Mouse (Mus musculus) CH12.LX (cell line): ENCODE measurements at regions not wholly inside any gene's neighbourhood (a gene's known extent, or its start where the extent isn't known, plus 50 kb on each side); places are given as distances from the start of the nearest gene placed in this dataset.

Experiments used
- DNase-seq: peaks from one replicate; pipeline ENCODE4 v3.0.0-alpha.2; 2013; ENCODE audit errors: extremely low read depth
- H3K27ac ChIP-seq: 2 replicates; pipeline ENCODE4 v1.5.1; 2012; ENCODE audit warnings: low read depth, mild to moderate bottlenecking, control low read depth, moderate library complexity; ENCODE audit not compliant: insufficient read depth
- H3K27me3 ChIP-seq: replicated peaks from 2 replicates; pipeline ENCODE3; 2012; ENCODE audit warnings: inconsistent platforms
- H3K36me3 ChIP-seq, 2 experiments: replicated peaks in 1 of 2; 2 replicates each; pipeline versions ENCODE3 to v1.6.1; 2012; ENCODE audit warnings: inconsistent platforms in 1 of 2, low read length in 1 of 2, mild to moderate bottlenecking in 1 of 2, mixed read lengths in 1 of 2, moderate library complexity in 1 of 2; ENCODE audit not compliant: control insufficient read depth in 1 of 2, insufficient read depth in 1 of 2
- H3K4me1 ChIP-seq, 2 experiments: 2 replicates each; pipeline ENCODE4 v1.6.1; 2012; ENCODE audit warnings: inconsistent platforms in 1 of 2, moderate library complexity in 1 of 2; ENCODE audit not compliant: insufficient read depth in 2 of 2, control insufficient read depth in 1 of 2
- H3K4me2 ChIP-seq: 2 replicates; pipeline ENCODE4 v1.6.1; 2012; ENCODE audit warnings: low read depth, mild to moderate bottlenecking, control low read depth; ENCODE audit not compliant: poor library complexity, insufficient read depth, severe bottlenecking
- H3K4me3 ChIP-seq, 3 experiments: fragments of 150-350 bp in 1 of 3; sonication (generic) in 1 of 3; replicated peaks in 1 of 3; 2 replicates each; pipeline versions ENCODE3 to v1.5.1; 2011 to 2012; ENCODE audit warnings: low read depth in 2 of 3, low read length in 2 of 3, mild to moderate bottlenecking in 2 of 3, moderate library complexity in 2 of 3, control low read depth in 1 of 3, improper control_type of control experiment in 1 of 3, inconsistent platforms in 1 of 3, mixed read lengths in 1 of 3; ENCODE audit not compliant: poor library complexity in 1 of 3
- H3K79me2 ChIP-seq: replicated peaks from 2 replicates; pipeline ENCODE4 v1.6.1; 2012; ENCODE audit warnings: mild to moderate bottlenecking, moderate library complexity; ENCODE audit not compliant: control insufficient read depth, poor library complexity, insufficient read depth, severe bottlenecking; ENCODE audit errors: extremely low read depth
- H3K9ac ChIP-seq: 2 replicates; pipeline ENCODE4 v1.6.1; 2012; ENCODE audit warnings: low read depth, mild to moderate bottlenecking, control low read depth, moderate library complexity; ENCODE audit not compliant: insufficient read depth
- H3K9me3 ChIP-seq: replicated peaks from 2 replicates; pipeline ENCODE3; 2012; ENCODE audit warnings: low read length, inconsistent platforms, mixed read lengths
- BHLHE40 ChIP-seq: IDR thresholded peaks from 2 replicates; pipeline ENCODE4 v1.6.1; 2011; ENCODE audit warnings: mild to moderate bottlenecking, low read depth, low read length, improper control_type of control experiment
- CHD2 ChIP-seq: IDR thresholded peaks from 2 replicates; pipeline ENCODE4 v1.6.1; 2011; ENCODE audit warnings: low read length, improper control_type of control experiment
- CTCF ChIP-seq, 2 experiments: IDR thresholded peaks in 1 of 2; conservative IDR thresholded peaks in 1 of 2; 2 replicates each; pipeline ENCODE4 v1.5.1; 2011 to 2012; ENCODE audit warnings: low read depth in 2 of 2, low read length in 2 of 2, improper control_type of control experiment in 1 of 2, inconsistent platforms in 1 of 2, mild to moderate bottlenecking in 1 of 2, moderate library complexity in 1 of 2
- E2F4 ChIP-seq: IDR thresholded peaks from 2 replicates; pipeline ENCODE4 v1.6.1; 2011; ENCODE audit warnings: low read depth, low read length, improper control_type of control experiment; ENCODE audit not compliant: insufficient replicate concordance
- EP300 ChIP-seq: IDR thresholded peaks from 2 replicates; pipeline ENCODE4 v1.6.1; 2011; ENCODE audit warnings: low read length, improper control_type of control experiment
- ETS1 ChIP-seq: conservative IDR thresholded peaks from 2 replicates; pipeline ENCODE4 v1.6.1; 2012; ENCODE audit warnings: low read depth, mild to moderate bottlenecking, inconsistent platforms, low read length, improper control_type of control experiment, moderate library complexity
- GABPA ChIP-seq: IDR thresholded peaks from 2 replicates; pipeline ENCODE4 v1.6.1; 2012; ENCODE audit warnings: low read depth, low read length, improper control_type of control experiment, inconsistent platforms; ENCODE audit not compliant: insufficient replicate concordance
- IRF4 ChIP-seq: IDR thresholded peaks from 2 replicates; pipeline ENCODE4 v1.6.1; 2014; ENCODE audit warnings: low read depth, mild to moderate bottlenecking, inconsistent platforms, low read length, improper control_type of control experiment
- JUND ChIP-seq: conservative IDR thresholded peaks from 2 replicates; pipeline ENCODE4 v1.6.1; 2011; ENCODE audit warnings: low read depth, low read length, improper control_type of control experiment
- MAX ChIP-seq: IDR thresholded peaks from 2 replicates; pipeline ENCODE4 v1.6.1; 2011; ENCODE audit warnings: low read length, improper control_type of control experiment
- MAZ ChIP-seq: IDR thresholded peaks from 2 replicates; pipeline ENCODE4 v1.6.1; 2012; ENCODE audit warnings: low read depth, mild to moderate bottlenecking, inconsistent platforms, low read length, improper control_type of control experiment, moderate library complexity
- NRF1 ChIP-seq: IDR thresholded peaks from 2 replicates; pipeline ENCODE4 v1.6.1; 2014; ENCODE audit warnings: low read depth, mild to moderate bottlenecking, inconsistent platforms, low read length, improper control_type of control experiment, moderate library complexity
- POLR2A ChIP-seq: IDR thresholded peaks from 2 replicates; pipeline ENCODE4 v1.6.1; 2011; ENCODE audit warnings: low read depth, mild to moderate bottlenecking, improper control_type of control experiment, low read length
- RAD21 ChIP-seq: IDR thresholded peaks from 2 replicates; pipeline ENCODE4 v1.6.1; 2011; ENCODE audit warnings: low read depth, mild to moderate bottlenecking, low read length, improper control_type of control experiment, moderate library complexity
- SIN3A ChIP-seq: IDR thresholded peaks from 2 replicates; pipeline ENCODE4 v1.6.1; 2012; ENCODE audit warnings: low read length, improper control_type of control experiment, inconsistent platforms
- TBP ChIP-seq: conservative IDR thresholded peaks from 2 replicates; pipeline ENCODE4 v1.6.1; 2011; ENCODE audit warnings: low read depth, low read length, improper control_type of control experiment
- TCF12 ChIP-seq: IDR thresholded peaks from 2 replicates; pipeline ENCODE4 v1.6.1; 2014; ENCODE audit warnings: low read depth, mild to moderate bottlenecking, inconsistent platforms, low read length, improper control_type of control experiment
- UBTF ChIP-seq: IDR thresholded peaks from 2 replicates; pipeline ENCODE4 v1.6.1; 2012; ENCODE audit warnings: low read depth, mild to moderate bottlenecking, inconsistent platforms, low read length, improper control_type of control experiment, moderate library complexity
- USF2 ChIP-seq: conservative IDR thresholded peaks from 2 replicates; pipeline ENCODE4 v1.6.1; 2011; ENCODE audit warnings: low read depth, low read length, improper control_type of control experiment
- ZC3H11A ChIP-seq: IDR thresholded peaks from 2 replicates; pipeline ENCODE4 v1.6.1; 2012; ENCODE audit warnings: low read depth, mild to moderate bottlenecking, inconsistent platforms, low read length, improper control_type of control experiment
- dilution Hi-C: fragments of 300-500 bp; cut with MboI; formaldehyde crosslinking; loops from 2 replicates; pipeline ENCODE4 v1.14.3; 2020; ENCODE audit warnings: low sequenced_read_pairs; ENCODE audit not compliant: extremely low pct_unique_long_range_greater_than_20kb, extremely low pct_ligation_motif_present
- in situ Hi-C: fragments of 300-500 bp; cut with MboI; formaldehyde crosslinking; loops from 3 replicates; pipeline ENCODE4 v1.14.3; 2019; ENCODE audit warnings: low sequenced_read_pairs, low pct_ligation_motif_present, low pct_unique_long_range_greater_than_20kb, mixed read lengths

DNA sequence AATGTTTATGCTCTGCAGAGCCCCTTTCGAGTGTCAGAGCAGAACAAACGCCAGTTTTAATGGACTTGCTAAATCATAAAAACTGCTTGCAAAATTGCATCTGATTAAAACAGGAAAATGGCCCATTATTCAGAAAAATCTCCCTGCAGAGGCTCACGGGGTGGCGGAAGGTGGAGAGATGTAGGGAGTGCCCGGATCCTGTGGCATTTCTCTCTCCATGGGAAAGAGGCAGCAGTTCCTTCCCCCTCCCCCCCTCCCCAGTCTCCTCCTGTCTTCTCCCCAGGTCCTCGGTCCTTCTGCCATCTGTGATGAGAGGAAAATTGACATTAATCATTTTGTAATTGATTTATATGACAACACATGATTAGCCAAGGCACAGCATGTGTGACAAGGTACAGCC, 195.6 kb downstream of the Trim29 start:
- H3K4me3 ChIP-seq: no peak overlapping the region
- H3K36me3 ChIP-seq: no peaks in the 10 kb centered on the region
- no peak for DNase-seq
- H3K27me3 ChIP-seq: peaks cover 86% of the 10 kb centered on the region
- H3K9ac ChIP-seq: no peak overlapping the region
- H3K79me2 ChIP-seq: no peaks in the 10 kb centered on the region
- dilution Hi-C loops: no loop called here
- TF ChIP-seq MAZ (no peak), EP300 (no peak), E2F4 (no peak), JUND (no peak), BHLHE40 (no peak), ETS1 (no peak), SIN3A (no peak), TBP (no peak), USF2 (no peak), POLR2A (no peak), CTCF (conservative IDR thresholded peaks at IDR 0.05 in 1 of 2, IDR thresholded peaks at IDR 0.05 in 1 of 2; ENCODE audit: low read depth in 2 of 2, low read length in 2 of 2) (no peak), RAD21 (no peak), GABPA (no peak), CHD2 (no peak), TCF12 (no peak), NRF1 (no peak), MAX (no peak), IRF4 (no peak)
- TF ChIP-seq, all 38 proteins: peak for 0
- no peaks in the 10 kb centered on the region for H3K9me3 ChIP-seq
- no peaks in the 10 kb centered on the region for H3K4me1 ChIP-seq
- no peak overlapping the region for H3K4me2 ChIP-seq
- in situ Hi-C loops: no loop called here
- H3K27ac ChIP-seq: no peak overlapping the region

DNA sequence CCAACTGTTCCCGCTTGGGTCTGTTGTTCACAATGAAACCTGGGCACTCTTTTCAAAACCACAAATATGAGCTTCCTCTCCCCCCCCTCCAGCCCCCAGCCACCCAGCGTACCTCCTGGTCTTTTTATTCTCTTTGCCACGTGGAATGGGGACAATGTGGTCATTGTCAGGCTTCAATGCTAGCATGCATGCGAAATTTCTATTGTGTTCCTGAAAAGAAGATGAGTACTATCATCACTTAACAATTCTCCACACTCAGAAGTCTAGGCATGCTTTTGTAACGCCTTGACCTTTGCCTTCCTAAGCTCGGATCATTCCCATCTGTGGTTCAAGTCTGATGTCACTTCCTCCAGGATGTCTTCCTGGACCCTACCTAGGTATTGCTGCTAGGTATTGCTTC, 202.2 kb downstream of the Trim29 start:
- Histone ChIP-seq H3K79me2 (no peaks in the 10 kb centered on the region), H3K36me3 (no peaks in the 10 kb centered on the region), H3K27me3 (peaks cover 94% of the 10 kb centered on the region), H3K9ac (no peak overlapping the region), H3K9me3 (peaks cover 12% of the 10 kb centered on the region), H3K4me2 (no peak overlapping the region), H3K4me1 (no peaks in the 10 kb centered on the region), H3K4me3 (no peak overlapping the region), H3K27ac (no peak overlapping the region)
- dilution Hi-C loops: no loop called here
- in situ Hi-C loops: no loop called here
- TF ChIP-seq MAZ: no peak
- TF ChIP-seq ZC3H11A: no peak
- no peak for TF ChIP-seq RAD21
- TF ChIP-seq UBTF: no peak
- DNase-seq: no peak
